Mouse (Mus musculus) MEL (cell line): Measurements from ENCODE around the gene Shroom2.

Source experiments
- CHD2 ChIP-seq: IDR thresholded peaks from 2 replicates; pipeline ENCODE4 v1.6.1; 2011; ENCODE audit warnings: low read length, improper control_type of control experiment
- CTCF ChIP-seq, 3 experiments: IDR thresholded peaks in 2 of 3; conservative IDR thresholded peaks in 1 of 3; 2 replicates each; pipeline ENCODE4 v1.5.1; 2011 to 2012; ENCODE audit warnings: low read length in 3 of 3, low read depth in 2 of 3, mild to moderate bottlenecking in 2 of 3, improper control_type of control experiment in 1 of 3, inconsistent platforms in 1 of 3, mixed read lengths in 1 of 3, moderate library complexity in 1 of 3; ENCODE audit not compliant: control insufficient read depth in 1 of 3, insufficient read depth in 1 of 3, poor library complexity in 1 of 3, severe bottlenecking in 1 of 3
- GATA1 ChIP-seq: IDR thresholded peaks from 2 replicates; pipeline ENCODE4 v1.6.1; 2011; ENCODE audit warnings: low read depth, low read length, improper control_type of control experiment
- POLR2A ChIP-seq, 2 experiments: IDR thresholded peaks; 2 replicates each; pipeline ENCODE4 v1.6.1; 2011 to 2012; ENCODE audit warnings: low read length in 2 of 2, mild to moderate bottlenecking in 2 of 2, control low read depth in 1 of 2, improper control_type of control experiment in 1 of 2, low read depth in 1 of 2, moderate library complexity in 1 of 2; ENCODE audit not compliant: control insufficient read depth in 1 of 2, insufficient read depth in 1 of 2, poor library complexity in 1 of 2
- POLR2AphosphoS2 ChIP-seq: IDR thresholded peaks from 2 replicates; pipeline ENCODE4 v1.6.1; 2011; ENCODE audit warnings: low read length, improper control_type of control experiment
- TAL1 ChIP-seq: IDR thresholded peaks from 2 replicates; pipeline ENCODE4 v1.6.1; 2012; ENCODE audit warnings: mild to moderate bottlenecking, inconsistent platforms, low read length, moderate library complexity, mixed read lengths

DNA sequence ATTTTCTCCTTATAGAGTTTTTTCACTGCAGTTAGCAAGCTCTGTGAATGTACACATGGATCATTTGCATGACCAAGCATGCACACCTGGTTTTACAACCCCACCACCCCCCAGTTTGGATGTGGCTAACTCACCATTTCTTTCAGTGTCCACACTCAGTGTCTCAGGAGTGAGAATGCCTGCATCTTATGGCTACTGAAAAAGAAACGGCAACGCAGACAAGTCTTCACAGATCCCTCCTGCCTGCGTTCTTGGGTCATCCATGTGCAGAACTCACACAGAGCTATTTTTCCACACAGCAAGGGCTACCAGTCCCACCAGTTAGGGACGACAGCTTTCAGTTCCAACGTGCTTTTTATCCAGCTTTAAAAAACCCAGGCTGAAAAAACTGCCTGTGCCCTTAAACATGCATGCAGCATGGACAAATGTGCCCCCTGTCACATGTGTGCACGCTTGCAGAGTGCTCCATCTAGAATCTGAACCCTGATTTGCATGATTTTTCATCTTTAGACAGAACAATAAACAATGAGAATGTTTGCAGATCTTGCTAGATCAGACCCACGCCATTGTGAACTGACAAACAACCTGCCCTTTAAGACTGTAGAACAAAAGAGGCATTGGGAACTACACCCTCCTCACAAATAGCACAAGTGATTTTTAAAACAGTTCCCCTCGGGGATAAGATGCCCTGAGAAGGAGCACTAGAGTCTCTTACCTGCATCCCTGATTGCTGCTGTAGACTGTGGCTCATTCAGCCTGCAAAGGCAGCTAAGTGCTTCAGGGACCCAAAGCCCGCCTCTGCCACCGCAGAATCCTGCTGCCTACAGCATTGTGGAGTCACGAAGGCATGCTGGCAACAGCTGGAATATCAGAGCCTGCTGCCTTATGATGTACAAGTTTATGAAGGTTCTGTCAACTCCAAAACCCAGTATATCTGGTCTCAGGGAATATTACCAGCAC lies 125.3 kb downstream of the Shroom2 start:
- no peak for TF ChIP-seq CTCF (IDR thresholded peaks at IDR 0.05 in 2 of 3, conservative IDR thresholded peaks at IDR 0.05 in 1 of 3; ENCODE audit: control insufficient read depth in 1 of 3, insufficient read depth in 1 of 3, low read depth in 2 of 3, low read length in 3 of 3, poor library complexity in 1 of 3, severe bottlenecking in 1 of 3)
- TF ChIP-seq CHD2 = no peak
- TF ChIP-seq GATA1 = no peak
- TF ChIP-seq POLR2A (IDR thresholded peaks at IDR 0.05; ENCODE audit: control insufficient read depth in 1 of 2, insufficient read depth in 1 of 2, low read depth in 1 of 2, low read length in 2 of 2, poor library complexity in 1 of 2) = no peak
- no peak for TF ChIP-seq TAL1
- TF ChIP-seq POLR2AphosphoS2 = no peak
